29 mouse cellular contexts compared by ENCODE assay signal in genomic region chr3:68966527-68967285, GRCm38 (mm10). TPM values are rescaled to one million over a fixed set of nuclear protein-coding genes. Genes with fewer than 3 reads are reported as not detected.
DNase-seq lines count a peak whose midpoint lies in the region; ATAC-seq lines count a peak whose summit lies in the region.
"Had no signal": no experiment of that assay in that cellular context is flagged by ENCODE, and none has a peak within 500 bp of the region (broad histone marks: within the 10 kb centered on the region; RNA-seq: fewer than 3 reads in every experiment).

No protein-coding gene starts in this region.

- 79% methylated on average over 6 of the region's 6 CpGs for WGBS in lung, embryonic 15.5 days

- H3K4me2 ChIP-seq in lung, embryonic 15.5 days = no peak overlapping the region
- H3K4me2 ChIP-seq: embryonic facial prominence, embryonic 13.5 days; forebrain, embryonic 15.5 days; heart, embryonic 11.5 days; hindbrain, embryonic 15.5 days; liver, embryonic 13.5 days; lung, embryonic 14.5 days; midbrain, embryonic 12.5 days; neural tube, embryonic 13.5 days had no signal

- H3K9ac ChIP-seq in lung, embryonic 15.5 days = no peak overlapping the region
- H3K9ac ChIP-seq: embryonic facial prominence, embryonic 13.5 days; forebrain, embryonic 15.5 days; hindbrain, embryonic 15.5 days; liver, embryonic 13.5 days; lung, embryonic 14.5 days; midbrain, embryonic 12.5 days; neural tube, embryonic 13.5 days had no signal

- no peak for ATAC-seq in lung, embryonic 15.5 days (ENCODE audit: borderline replicate concordance, extremely low read depth, low FRiP score, low TSS enrichment)
- ATAC-seq in inflammation-experienced regulatory T-cells, adult 6 months = peak; percentile 16
- ATAC-seq: forebrain, embryonic 15.5 days had no signal

- peaks cover 20% of the 10 kb centered on the region for H3K36me3 ChIP-seq in lung, embryonic 15.5 days

- no peaks in the 10 kb centered on the region for H3K27me3 ChIP-seq in lung, embryonic 15.5 days
- H3K27me3 ChIP-seq: embryonic facial prominence, embryonic 13.5 days; forebrain, embryonic 15.5 days; hindbrain, embryonic 15.5 days; liver, embryonic 13.5 days; megakaryocyte, embryonic 14.5 days; midbrain, embryonic 12.5 days; neural tube, embryonic 13.5 days had no signal

- DNase-seq in lung, postnatal 4 days = no peak
- peak; percentile 17 for DNase-seq in thymus, postnatal 4 days
- DNase-seq in thymus, postnatal 10 days (ENCODE audit: low spot score in 2 of 2) = no peak
- no peak for DNase-seq in cerebellum, adult 8-10 months
- no peak for DNase-seq in right cerebral cortex, adult 2 months (ENCODE audit: low spot score in 2 of 2)
- DNase-seq: adrenal gland, postnatal 14 days; cerebellum, adult 11-12 months; cerebellum, postnatal 10 days; gastrocnemius, postnatal 25 days; heart, adult 18-20 months; kidney, adult 18-20 months; kidney, postnatal 4 days; layer of hippocampus, postnatal 36 days; left cerebral cortex, postnatal 4 days; liver, embryonic 13.5 days; right cerebral cortex, postnatal 25 days had no signal

- peak overlapping the region; percentile 76 for H3K27ac ChIP-seq in lung, embryonic 15.5 days
- H3K27ac ChIP-seq: embryonic facial prominence, embryonic 13.5 days; forebrain, embryonic 10.5 days; forebrain, embryonic 15.5 days; hindbrain, embryonic 15.5 days; liver, embryonic 13.5 days; midbrain, embryonic 12.5 days; neural tube, embryonic 13.5 days; stomach, postnatal 0 days had no signal

- no peaks in the 10 kb centered on the region for H3K4me1 ChIP-seq in lung, embryonic 15.5 days
- H3K4me1 ChIP-seq: embryonic facial prominence, embryonic 13.5 days; forebrain, embryonic 10.5 days; forebrain, embryonic 15.5 days; hindbrain, embryonic 15.5 days; midbrain, embryonic 12.5 days; neural tube, embryonic 13.5 days had no signal

- no peaks in the 10 kb centered on the region; the same call in 1 of the 2 replicates for H3K9me3 ChIP-seq in lung, embryonic 15.5 days
- H3K9me3 ChIP-seq: embryonic facial prominence, embryonic 13.5 days; forebrain, embryonic 15.5 days; hindbrain, embryonic 15.5 days; neural tube, embryonic 13.5 days had no signal

- H3K4me3 ChIP-seq in lung, embryonic 15.5 days = no peak overlapping the region
- H3K4me3 ChIP-seq: embryonic facial prominence, embryonic 13.5 days; forebrain, embryonic 10.5 days; forebrain, embryonic 15.5 days; hindbrain, embryonic 15.5 days; liver, embryonic 13.5 days; megakaryocyte, embryonic 14.5 days; midbrain, embryonic 12.5 days; myocyte; neural tube, embryonic 13.5 days had no signal

RNA-seq across cellular contexts. Expression of gene Ift80, which starts 37.7 kb away (rescaled TPM):
- 15.5 and 18.9 TPM in 2 replicates for polyA plus RNA-seq in lung, embryonic 15.5 days (2015; fragmentation: Nextera tagmentation; extraction: Ambion mirVana)
- 100 to 1,000 TPM in 1 of 3 experiments, 10 to 100 TPM in 2; 24.6 to 128 (median 99.2) TPM for polyA plus RNA-seq in inflammation-experienced regulatory T-cells, adult 6 months (2017; shearing (Covaris generic))

RNA-seq across cellular contexts. Expression of gene Smc4, which starts 37.8 kb away (rescaled TPM):
- 213 and 230 TPM in 2 replicates for polyA plus RNA-seq in lung, embryonic 15.5 days (2015; fragmentation: Nextera tagmentation; extraction: Ambion mirVana)
- 100 to 1,000 TPM; 271 to 449 (median 425) TPM for polyA plus RNA-seq in inflammation-experienced regulatory T-cells, adult 6 months (2017; shearing (Covaris generic))
